Mouse (Mus musculus) midbrain, postnatal 0 days (tissue): ENCODE measurements at regions not wholly inside any gene's neighbourhood (a gene's known extent, or its start where the extent isn't known, plus 50 kb on each side); places are given as distances from the start of the nearest gene placed in this dataset.

Experiments
- ATAC-seq: fragments of 200-750 bp; cut with Nextera tagmentation; 2 replicates; pipeline ENCODE4 v1.8.0; 2017; ENCODE audit warnings: moderate number of reproducible peaks, mild to moderate bottlenecking, moderate TSS enrichment, moderate library complexity; ENCODE audit not compliant: low FRiP score
- DNase-seq: peaks from one replicate; pipeline ENCODE4 v3.0.0-alpha.2; 2015; ENCODE audit warnings: low spot score
- H3K27ac ChIP-seq: fragments of 300-500 bp; sonication (generic); 2 replicates; pipeline ENCODE4 v1.5.1; 2014; ENCODE audit warnings: low read depth, mild to moderate bottlenecking, low read length, mixed read lengths
- H3K27me3 ChIP-seq: fragments of 300-500 bp; sonication (generic); 2 replicates; pipeline ENCODE4 v1.6.1; 2014; ENCODE audit warnings: low read length, control low read depth, mixed read lengths; ENCODE audit not compliant: insufficient read depth
- H3K36me3 ChIP-seq: fragments of 300-500 bp; sonication (generic); 2 replicates; pipeline ENCODE4 v1.6.1; 2014; ENCODE audit warnings: low read length, control low read depth, mixed read lengths; ENCODE audit not compliant: insufficient read depth
- H3K4me1 ChIP-seq: fragments of 300-500 bp; sonication (generic); 2 replicates; pipeline ENCODE4 v1.6.1; 2014; ENCODE audit warnings: mild to moderate bottlenecking, control low read depth, antibody characterized with exemption, low read length, mixed read lengths; ENCODE audit not compliant: insufficient read depth
- H3K4me2 ChIP-seq: fragments of 300-500 bp; sonication (generic); 2 replicates; pipeline ENCODE4 v1.6.1; 2014; ENCODE audit warnings: low read depth, mild to moderate bottlenecking, low read length, mixed read lengths; ENCODE audit not compliant: poor library complexity, severe bottlenecking
- H3K4me3 ChIP-seq: fragments of 300-500 bp; sonication (generic); 2 replicates; pipeline ENCODE4 v1.5.1; 2014; ENCODE audit warnings: low read depth, mild to moderate bottlenecking, low read length, moderate library complexity
- H3K9ac ChIP-seq: fragments of 300-500 bp; sonication (generic); replicated peaks from 2 replicates; pipeline ENCODE4 v1.6.1; 2014; ENCODE audit warnings: mild to moderate bottlenecking, low read length, moderate library complexity, mixed read lengths; ENCODE audit not compliant: poor library complexity, severe bottlenecking
- H3K9me3 ChIP-seq: fragments of 300-500 bp; sonication (generic); 2 replicates; pipeline ENCODE4 v1.6.1; 2016; ENCODE audit warnings: low read length, control low read depth
- CTCF ChIP-seq: IDR thresholded peaks from 2 replicates; pipeline ENCODE4 v1.5.1; 2016; ENCODE audit warnings: antibody characterized with exemption, mild to moderate bottlenecking
- WGBS: fragments of 180-500 bp; shearing (Covaris S2); extraction: QIAGEN DNeasy Blood & Tissue Kit; methylation state at CpG from one replicate; pipeline ENCODE4 v1.1.7; 2014; 5-methylcytosine and 5-hydroxymethylcytosine counted together

DNA sequence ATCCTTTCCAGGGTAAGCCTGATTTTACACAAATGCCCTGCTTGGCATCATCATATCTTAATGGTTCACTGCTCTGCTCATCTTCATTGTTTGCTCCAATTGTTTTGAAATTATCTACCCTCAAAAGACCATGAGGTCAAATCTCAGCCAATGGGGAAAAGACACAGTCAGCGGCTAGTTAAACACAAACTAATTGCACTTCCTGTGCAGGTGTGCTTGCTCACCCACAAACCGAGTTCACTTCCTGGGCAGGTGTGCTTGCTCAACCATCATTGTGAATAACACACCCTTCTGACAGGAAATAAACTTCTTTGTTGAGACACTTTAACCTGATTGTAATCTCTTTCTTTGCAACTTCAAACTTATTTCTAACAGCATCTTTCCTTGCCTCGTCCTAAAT, 75.8 kb upstream of the Ngly1 start:
- Histone ChIP-seq H3K4me3 (no peak overlapping the region), H3K27me3 (no peaks in the 10 kb centered on the region), H3K27ac (no peak overlapping the region), H3K9ac (no peak overlapping the region), H3K4me2 (no peak overlapping the region), H3K36me3 (no peaks in the 10 kb centered on the region), H3K9me3 (no peaks in the 10 kb centered on the region), H3K4me1 (no peaks in the 10 kb centered on the region)
- 81% methylated on average over 3 of the region's 3 CpGs for WGBS
- TF ChIP-seq CTCF = no peak
- DNase-seq (no peak), ATAC-seq (no peak)

DNA sequence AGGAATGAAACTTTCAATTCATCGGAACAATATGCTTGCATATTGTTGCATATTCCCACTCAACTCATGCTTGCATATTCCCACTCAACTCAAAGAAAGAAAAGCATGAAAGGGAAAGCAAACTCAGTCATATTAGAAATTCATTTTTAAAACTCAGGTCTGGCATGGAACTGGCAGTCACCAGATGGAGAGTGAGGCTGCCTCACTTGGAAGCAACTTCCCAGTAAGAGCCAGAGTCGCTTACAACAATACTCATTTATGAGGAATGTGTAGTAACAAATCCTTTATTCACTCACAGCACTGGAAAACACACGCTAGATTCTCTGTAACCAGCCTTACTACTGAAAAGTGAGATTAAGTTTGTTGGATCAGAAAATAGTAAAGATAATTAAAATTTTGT, 70.9 kb upstream of the Ngly1 start:
- DNase-seq (no peak), ATAC-seq (no peak)
- no peaks in the 10 kb centered on the region for H3K4me1 ChIP-seq
- TF ChIP-seq CTCF = no peak
- H3K4me2 ChIP-seq = no peak overlapping the region
- H3K36me3 ChIP-seq = no peaks in the 10 kb centered on the region
- no peak overlapping the region for H3K9ac ChIP-seq
- no peak overlapping the region for H3K4me3 ChIP-seq
- H3K9me3 ChIP-seq = no peaks in the 10 kb centered on the region
- H3K27me3 ChIP-seq = no peaks in the 10 kb centered on the region
- H3K27ac ChIP-seq = no peak overlapping the region
- WGBS = 81% methylated on average over 3 of the region's 3 CpGs

DNA sequence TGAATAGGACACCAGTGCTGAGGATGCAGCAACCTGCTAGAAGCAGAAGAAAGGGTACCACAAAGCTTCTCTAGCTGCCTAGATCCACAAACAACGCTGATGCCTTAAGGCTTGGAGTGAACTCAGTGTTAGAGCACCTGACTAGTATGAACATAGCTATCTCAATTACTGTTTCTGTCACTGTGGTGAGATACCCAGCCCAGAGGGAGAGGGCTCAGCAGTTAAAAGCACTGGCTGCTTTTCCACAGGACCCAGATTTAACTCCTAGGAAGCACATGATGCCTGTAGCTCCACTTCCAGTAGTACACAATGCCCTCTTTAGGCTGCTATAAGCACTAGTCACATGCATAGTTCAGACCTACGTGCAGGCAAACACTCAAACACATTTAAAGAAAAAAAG, 67.3 kb upstream of the Ngly1 start:
- Histone ChIP-seq H3K4me3 (no peak overlapping the region), H3K4me2 (no peak overlapping the region), H3K4me1 (no peaks in the 10 kb centered on the region), H3K27ac (no peak overlapping the region), H3K36me3 (no peaks in the 10 kb centered on the region), H3K9me3 (no peaks in the 10 kb centered on the region), H3K9ac (no peak overlapping the region), H3K27me3 (no peaks in the 10 kb centered on the region)
- peak; percentile 48 for TF ChIP-seq CTCF
- WGBS = 70% methylated on average over 2 of the region's 2 CpGs
- DNase-seq (peak; percentile 44), ATAC-seq (peak; percentile 52; the same call in 1 of the 2 replicates)

DNA sequence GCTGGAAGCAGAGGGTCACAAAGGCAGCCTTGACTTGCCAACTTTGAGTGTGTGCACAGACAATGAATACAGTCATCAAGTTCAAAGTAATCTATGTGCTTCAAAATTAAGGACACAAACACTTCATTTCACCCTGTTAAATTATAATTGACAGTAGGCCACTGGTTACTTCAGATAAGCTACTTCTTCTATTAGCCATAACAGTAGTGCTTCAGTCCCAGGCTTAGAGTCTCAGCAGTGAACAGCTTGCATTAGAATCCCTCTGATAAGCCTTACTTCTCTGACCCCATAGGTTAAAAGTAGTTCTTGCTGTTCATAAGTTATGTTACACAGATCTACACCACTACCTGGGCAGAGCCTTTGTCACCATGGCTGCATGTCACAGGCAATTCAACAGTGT, 63.8 kb upstream of the Ngly1 start:
- Histone ChIP-seq H3K4me1 (no peaks in the 10 kb centered on the region), H3K27me3 (no peaks in the 10 kb centered on the region), H3K4me3 (no peak overlapping the region), H3K4me2 (no peak overlapping the region), H3K9ac (no peak overlapping the region), H3K36me3 (no peaks in the 10 kb centered on the region), H3K27ac (no peak overlapping the region), H3K9me3 (no peaks in the 10 kb centered on the region)
- TF ChIP-seq CTCF = no peak
- ATAC-seq (no peak), DNase-seq (no peak)
